Mouse (Mus musculus): ENCODE measurements around the gene Ptgis. TPM values are rescaled to one million over a fixed set of nuclear protein-coding genes. Genes with fewer than 3 reads are reported as not detected.

The Ptgis gene
- polyA plus RNA-seq, 1 experiment from 2014 or later, result 3.7 TPM

- 0 out of 2 replicates have a peak, but pooled peaks cover 2% of the 10 kb centered on the region for H3K9me3 ChIP-seq (replicated peaks; ENCODE audit: control insufficient read depth, low read length)
- no peaks in the 10 kb centered on the region for H3K27me3 ChIP-seq (replicated peaks; ENCODE audit: control insufficient read depth, insufficient read depth, low read length)
- WGBS, result 96% methylated on average over 9 of the region's 9 CpGs
- H3K9ac ChIP-seq (ENCODE audit: low read length), result no peak overlapping the region
- ATAC-seq, result no peak
- no peak overlapping the region for H3K27ac ChIP-seq (ENCODE audit: low read depth, low read length)
- H3K4me1 ChIP-seq (ENCODE audit: control insufficient read depth, insufficient read depth, low read length), result 0 out of 2 replicates have a peak, but pooled peaks cover 4% of the 10 kb centered on the region
- H3K36me3 ChIP-seq (ENCODE audit: control insufficient read depth, insufficient read depth, low read length), result no peaks in the 10 kb centered on the region
- no peak overlapping the region for H3K4me2 ChIP-seq (ENCODE audit: low read length)
- no peak overlapping the region for H3K4me3 ChIP-seq (ENCODE audit: low read depth, low read length)
- no peak for DNase-seq (ENCODE audit: low spot score)
Observed at GRCm38 (mm10) chr2:167163600-167163999, 76.8 kb downstream of the Ptgis start.

- Histone ChIP-seq H3K4me1 (ENCODE audit: control insufficient read depth, insufficient read depth, low read length) (peaks cover 7% of the 10 kb centered on the region; the same call in 1 of the 2 replicates), H3K36me3 (ENCODE audit: control insufficient read depth, insufficient read depth, low read length) (no peaks in the 10 kb centered on the region), H3K4me3 (ENCODE audit: low read depth, low read length) (no peak overlapping the region), H3K9ac (ENCODE audit: low read length) (no peak overlapping the region), H3K4me2 (ENCODE audit: low read length) (no peak overlapping the region), H3K9me3 (replicated peaks; ENCODE audit: control insufficient read depth, low read length) (0 out of 2 replicates have a peak, but pooled peaks cover 2% of the 10 kb centered on the region), H3K27ac (ENCODE audit: low read depth, low read length) (no peak overlapping the region), H3K27me3 (replicated peaks; ENCODE audit: control insufficient read depth, insufficient read depth, low read length) (no peaks in the 10 kb centered on the region)
- DNase-seq (ENCODE audit: low spot score) (no peak), ATAC-seq (no peak)
- WGBS, result 93% methylated on average over 10 of the region's 10 CpGs
Observed at GRCm38 (mm10) chr2:167163134-167163533, 77.3 kb downstream of the Ptgis start.

GRCm38 (mm10) chr2:167162516-167163021 is 77.8 kb downstream of the Ptgis start:
- ATAC-seq, result no peak
- Histone ChIP-seq H3K4me3 (ENCODE audit: low read depth, low read length) (no peak overlapping the region), H3K4me1 (ENCODE audit: control insufficient read depth, insufficient read depth, low read length) (peaks cover 8% of the 10 kb centered on the region; the same call in 1 of the 2 replicates), H3K27ac (ENCODE audit: low read depth, low read length) (no peak overlapping the region), H3K4me2 (ENCODE audit: low read length) (no peak overlapping the region), H3K36me3 (ENCODE audit: control insufficient read depth, insufficient read depth, low read length) (no peaks in the 10 kb centered on the region), H3K9ac (ENCODE audit: low read length) (no peak overlapping the region), H3K27me3 (replicated peaks; ENCODE audit: control insufficient read depth, insufficient read depth, low read length) (no peaks in the 10 kb centered on the region), H3K9me3 (replicated peaks; ENCODE audit: control insufficient read depth, low read length) (0 out of 2 replicates have a peak, but pooled peaks cover 2% of the 10 kb centered on the region)
- 64% methylated on average over 10 of the region's 10 CpGs for WGBS
- peak; percentile 35 for DNase-seq (ENCODE audit: low spot score)

GRCm38 (mm10) chr2:167159721-167160120 is 80.7 kb downstream of the Ptgis start:
- DNase-seq (ENCODE audit: low spot score), result no peak
- Histone ChIP-seq H3K9ac (ENCODE audit: low read length) (no peak overlapping the region), H3K4me2 (ENCODE audit: low read length) (no peak overlapping the region), H3K4me3 (ENCODE audit: low read depth, low read length) (no peak overlapping the region), H3K4me1 (ENCODE audit: control insufficient read depth, insufficient read depth, low read length) (peaks cover 16% of the 10 kb centered on the region), H3K27ac (ENCODE audit: low read depth, low read length) (no peak overlapping the region), H3K27me3 (replicated peaks; ENCODE audit: control insufficient read depth, insufficient read depth, low read length) (no peaks in the 10 kb centered on the region), H3K36me3 (ENCODE audit: control insufficient read depth, insufficient read depth, low read length) (no peaks in the 10 kb centered on the region), H3K9me3 (replicated peaks; ENCODE audit: control insufficient read depth, low read length) (0 out of 2 replicates have a peak, but pooled peaks cover 2% of the 10 kb centered on the region)
- 97% methylated on average over 4 of the region's 4 CpGs for WGBS
- ATAC-seq, result no peak

GRCm38 (mm10) chr2:167158780-167159179 is 81.6 kb downstream of the Ptgis start:
- peak; percentile 79 for DNase-seq (ENCODE audit: low spot score)
- WGBS, result 26% methylated on average over 5 of the region's 5 CpGs

GRCm38 (mm10) chr2:167156118-167156715 is 84.2 kb downstream of the Ptgis start:
- WGBS, result 35% methylated on average over 9 of the region's 9 CpGs
- Histone ChIP-seq H3K4me2 (ENCODE audit: low read length) (no peak overlapping the region), H3K4me3 (ENCODE audit: low read depth, low read length) (no peak overlapping the region), H3K27me3 (replicated peaks; ENCODE audit: control insufficient read depth, insufficient read depth, low read length) (no peaks in the 10 kb centered on the region), H3K36me3 (ENCODE audit: control insufficient read depth, insufficient read depth, low read length) (no peaks in the 10 kb centered on the region), H3K4me1 (ENCODE audit: control insufficient read depth, insufficient read depth, low read length) (peaks cover 16% of the 10 kb centered on the region), H3K9ac (ENCODE audit: low read length) (no peak overlapping the region), H3K9me3 (replicated peaks; ENCODE audit: control insufficient read depth, low read length) (peaks cover 1% of the 10 kb centered on the region; the same call in 1 of the 2 replicates), H3K27ac (ENCODE audit: low read depth, low read length) (no peak overlapping the region)
- DNase-seq (ENCODE audit: low spot score) (no peak), ATAC-seq (no peak)

More at GRCm38 (mm10) chr2:167158780-167159179, 81.6 kb downstream of the Ptgis start:
- Histone ChIP-seq H3K9me3 (replicated peaks; ENCODE audit: control insufficient read depth, low read length) (0 out of 2 replicates have a peak, but pooled peaks cover 2% of the 10 kb centered on the region), H3K4me1 (ENCODE audit: control insufficient read depth, insufficient read depth, low read length) (peaks cover 16% of the 10 kb centered on the region), H3K27ac (ENCODE audit: low read depth, low read length) (no peak overlapping the region), H3K4me2 (ENCODE audit: low read length) (no peak overlapping the region), H3K36me3 (ENCODE audit: control insufficient read depth, insufficient read depth, low read length) (no peaks in the 10 kb centered on the region), H3K4me3 (ENCODE audit: low read depth, low read length) (no peak overlapping the region), H3K9ac (ENCODE audit: low read length) (no peak overlapping the region), H3K27me3 (replicated peaks; ENCODE audit: control insufficient read depth, insufficient read depth, low read length) (no peaks in the 10 kb centered on the region)
- ATAC-seq, result peak; percentile 83

- H3K4me3 ChIP-seq (ENCODE audit: low read depth, low read length), result no peak overlapping the region
- no peaks in the 10 kb centered on the region for H3K36me3 ChIP-seq (ENCODE audit: control insufficient read depth, insufficient read depth, low read length)
- H3K4me1 ChIP-seq (ENCODE audit: control insufficient read depth, insufficient read depth, low read length), result peaks cover 16% of the 10 kb centered on the region
- ATAC-seq, result peak; percentile 26
- no peak overlapping the region; the same call in 1 of the 2 replicates for H3K27ac ChIP-seq (ENCODE audit: low read depth, low read length)
- H3K9me3 ChIP-seq (replicated peaks; ENCODE audit: control insufficient read depth, low read length), result no peaks in the 10 kb centered on the region; the same call in 1 of the 2 replicates
- 35% methylated on average over 4 of the region's 4 CpGs for WGBS
- no peaks in the 10 kb centered on the region for H3K27me3 ChIP-seq (replicated peaks; ENCODE audit: control insufficient read depth, insufficient read depth, low read length)
- peak overlapping the region; percentile 13 for H3K9ac ChIP-seq (ENCODE audit: low read length)
- H3K4me2 ChIP-seq (ENCODE audit: low read length), result no peak overlapping the region
- peak; percentile 37 for DNase-seq (ENCODE audit: low spot score)
Observed at GRCm38 (mm10) chr2:167155541-167155973, 84.8 kb downstream of the Ptgis start.

GRCm38 (mm10) chr2:167150880-167151279 is 89.5 kb downstream of the Ptgis start:
- Histone ChIP-seq H3K27me3 (replicated peaks; ENCODE audit: control insufficient read depth, insufficient read depth, low read length) (no peaks in the 10 kb centered on the region), H3K36me3 (ENCODE audit: control insufficient read depth, insufficient read depth, low read length) (no peaks in the 10 kb centered on the region), H3K4me1 (ENCODE audit: control insufficient read depth, insufficient read depth, low read length) (peaks cover 6% of the 10 kb centered on the region), H3K4me3 (ENCODE audit: low read depth, low read length) (no peak overlapping the region), H3K9me3 (replicated peaks; ENCODE audit: control insufficient read depth, low read length) (no peaks in the 10 kb centered on the region; the same call in 1 of the 2 replicates), H3K4me2 (ENCODE audit: low read length) (no peak overlapping the region), H3K27ac (ENCODE audit: low read depth, low read length) (no peak overlapping the region), H3K9ac (ENCODE audit: low read length) (no peak overlapping the region)
- DNase-seq (ENCODE audit: low spot score), result no peak
- no peak for ATAC-seq
- 88% methylated on average over 6 of the region's 6 CpGs for WGBS

GRCm38 (mm10) chr2:167150135-167150534 is 90.3 kb downstream of the Ptgis start:
- WGBS, result 92% methylated on average over 7 of the region's 7 CpGs
- ATAC-seq (no peak), DNase-seq (ENCODE audit: low spot score) (no peak)
- Histone ChIP-seq H3K27me3 (replicated peaks; ENCODE audit: control insufficient read depth, insufficient read depth, low read length) (no peaks in the 10 kb centered on the region), H3K36me3 (ENCODE audit: control insufficient read depth, insufficient read depth, low read length) (no peaks in the 10 kb centered on the region), H3K27ac (ENCODE audit: low read depth, low read length) (no peak overlapping the region), H3K4me3 (ENCODE audit: low read depth, low read length) (no peak overlapping the region), H3K9ac (ENCODE audit: low read length) (no peak overlapping the region), H3K9me3 (replicated peaks; ENCODE audit: control insufficient read depth, low read length) (no peaks in the 10 kb centered on the region; the same call in 1 of the 2 replicates), H3K4me1 (ENCODE audit: control insufficient read depth, insufficient read depth, low read length) (no peaks in the 10 kb centered on the region), H3K4me2 (ENCODE audit: low read length) (no peak overlapping the region)
